ENCODE assay signal across 8 mouse cellular contexts in the genomic region with DNA sequence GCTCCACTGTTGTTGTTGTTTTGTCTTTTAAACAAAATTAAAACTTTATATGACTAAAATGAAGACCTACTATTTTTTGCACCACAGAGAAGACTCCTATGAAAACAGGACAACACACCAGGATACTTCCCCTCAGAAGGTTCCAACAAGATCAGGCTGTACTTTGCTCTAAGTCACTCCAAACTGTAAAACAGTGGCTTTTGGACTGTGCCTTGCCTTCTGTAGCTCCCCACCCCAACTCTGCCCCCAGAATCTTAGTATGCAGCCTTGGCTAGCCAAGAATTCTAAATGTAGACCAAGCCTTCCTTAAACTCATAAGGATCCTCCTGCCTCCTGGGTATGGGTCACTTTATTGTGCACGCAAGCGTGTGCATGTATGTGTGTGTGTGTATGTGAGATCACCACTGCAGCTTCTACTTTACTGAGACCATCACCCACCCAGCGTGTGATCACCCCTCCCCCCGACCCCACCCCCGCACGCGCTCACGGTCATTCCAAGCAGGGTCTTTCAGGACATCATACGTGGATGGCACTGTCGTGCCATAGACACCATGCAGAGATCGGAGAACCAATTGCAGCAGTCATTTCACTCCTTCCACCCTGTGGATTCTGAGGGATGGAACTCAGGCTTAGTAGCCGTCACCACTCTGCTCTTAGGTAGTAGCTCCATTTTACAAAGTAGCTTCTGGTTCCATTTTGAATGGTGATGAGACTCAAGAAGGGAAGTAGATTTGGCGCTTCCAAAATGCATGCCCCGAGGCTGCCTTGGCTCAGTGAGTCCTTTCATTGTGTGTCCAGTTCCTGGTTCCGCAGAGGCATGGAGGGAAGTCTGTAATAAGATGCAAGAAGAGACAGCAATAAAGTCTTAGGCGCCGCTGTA. TPM values are rescaled to one million over a fixed set of nuclear protein-coding genes. Genes with fewer than 3 reads are reported as not detected.
DNase-seq lines count a peak whose midpoint lies in the region; ATAC-seq and TF ChIP-seq lines count a peak whose summit lies in the region.

No protein-coding gene starts in this region.

- H3K36me3 ChIP-seq in kidney, embryonic 16.5 days (ENCODE audit: insufficient read depth, low read length), result no peaks in the 10 kb centered on the region
- no peaks in the 10 kb centered on the region for H3K36me3 ChIP-seq in heart, postnatal 0 days (replicated peaks; ENCODE audit: control insufficient read depth, insufficient read depth, low read length)
- no peaks in the 10 kb centered on the region for H3K36me3 ChIP-seq in macrophage (ENCODE audit: inconsistent target)

- peak overlapping the region; percentile 87 for H3K4me3 ChIP-seq in kidney, embryonic 16.5 days (ENCODE audit: low read length)
- H3K4me3 ChIP-seq in cortical plate, adult 2 months (ENCODE audit: insufficient read depth, low read length), result peak overlapping the region; percentile 98
- H3K4me3 ChIP-seq in heart, postnatal 0 days (ENCODE audit: low read depth, low read length), result peak overlapping the region; percentile 75
- peak overlapping the region; percentile 68 for H3K4me3 ChIP-seq in macrophage (ENCODE audit: inconsistent target)

- TF ChIP-seq EP300 in heart, postnatal 0 days (IDR thresholded peaks at IDR 0.05; ENCODE audit: low read depth), result no peak

- peaks cover 83% of the 10 kb centered on the region for H3K79me2 ChIP-seq in macrophage (ENCODE audit: inconsistent target)

- peak overlapping the region; percentile 93 for H3K4me2 ChIP-seq in kidney, embryonic 16.5 days (replicated peaks; ENCODE audit: low read depth, low read length)
- H3K4me2 ChIP-seq in heart, postnatal 0 days (ENCODE audit: low read depth, low read length), result peak overlapping the region; percentile 77

- no peak for TF ChIP-seq POLR2A in cortical plate, adult 2 months (IDR thresholded peaks at IDR 0.05; ENCODE audit: extremely low read depth, insufficient read depth, low read length)

- H3K27me3 ChIP-seq in kidney, embryonic 16.5 days (ENCODE audit: insufficient read depth, low read length), result no peaks in the 10 kb centered on the region
- H3K27me3 ChIP-seq in heart, postnatal 0 days (ENCODE audit: control insufficient read depth, insufficient read depth, low read length), result no peaks in the 10 kb centered on the region

- no peak for ATAC-seq in kidney, embryonic 16.5 days (ENCODE audit: low FRiP score, low TSS enrichment)
- ATAC-seq in heart, postnatal 0 days (ENCODE audit: insufficient read depth, low read depth), result no peak

- DNase-seq in kidney, adult 11 months, result no peak
- no peak for DNase-seq in heart, postnatal 0 days (ENCODE audit: low spot score)
- no peak for DNase-seq in urinary bladder, postnatal 14 days (ENCODE audit: low spot score)
- no peak for DNase-seq in adrenal gland, postnatal 4 days (ENCODE audit: low spot score in 2 of 2)
- DNase-seq in layer of hippocampus, postnatal 25 days (ENCODE audit: extremely low spot score in 1 of 2, low spot score in 1 of 2), result no peak

- H3K9ac ChIP-seq in kidney, embryonic 16.5 days (replicated peaks; ENCODE audit: low read length), result peak overlapping the region; percentile 97
- H3K9ac ChIP-seq in heart, postnatal 0 days (replicated peaks; ENCODE audit: low read depth, low read length), result peak overlapping the region; percentile 87

- H3K9me3 ChIP-seq in kidney, embryonic 16.5 days (ENCODE audit: low read length), result no peaks in the 10 kb centered on the region
- H3K9me3 ChIP-seq in heart, postnatal 0 days (replicated peaks; ENCODE audit: control insufficient read depth, low read length), result no peaks in the 10 kb centered on the region

- H3K27ac ChIP-seq in kidney, embryonic 16.5 days (ENCODE audit: low read length), result peak overlapping the region; percentile 85
- no peak overlapping the region for H3K27ac ChIP-seq in cortical plate, adult 2 months (ENCODE audit: insufficient read depth, low read length)
- H3K27ac ChIP-seq in heart, postnatal 0 days (ENCODE audit: low read depth), result peak overlapping the region; percentile 84
- H3K27ac ChIP-seq in macrophage, result peak overlapping the region; percentile 90

- no peak for TF ChIP-seq CTCF in cortical plate, adult 2 months (IDR thresholded peaks at IDR 0.05; ENCODE audit: extremely low read depth, insufficient read depth, low read length)
- TF ChIP-seq CTCF in heart, postnatal 0 days (IDR thresholded peaks at IDR 0.05; ENCODE audit: low read depth), result no peak

- peaks cover 42% of the 10 kb centered on the region for H3K4me1 ChIP-seq in kidney, embryonic 16.5 days (ENCODE audit: insufficient read depth, low read length)
- H3K4me1 ChIP-seq in cortical plate, adult 2 months (ENCODE audit: control insufficient read depth, insufficient read depth, low read length), result peaks cover 8% of the 10 kb centered on the region; the same call in 1 of the 2 replicates
- peaks cover 19% of the 10 kb centered on the region for H3K4me1 ChIP-seq in heart, postnatal 0 days (ENCODE audit: control insufficient read depth, insufficient read depth)

- WGBS in kidney, embryonic 16.5 days, result 6% methylated on average over 17 of the region's 17 CpGs
- 9% methylated on average over 17 of the region's 17 CpGs for WGBS in heart, postnatal 0 days
- 6% methylated on average over 16 of the region's 17 CpGs for WGBS in macrophage (ENCODE audit: missing documents)

RNA-seq across cellular contexts. Expression of a gene that starts 13.3 kb away (rescaled TPM):
- polyA plus RNA-seq in kidney, embryonic 16.5 days (2015; fragmentation: Nextera tagmentation; extraction: Ambion mirVana), result 9.8 and 11.9 TPM in 2 replicates
- polyA plus RNA-seq in cortical plate, adult 2 months (2012; rRNA removed), result 56.6 and 61.1 TPM in 2 replicates
- 69.2 and 90.6 TPM in 2 replicates for total RNA-seq in heart, postnatal 0 days (2014; rRNA removed; ENCODE audit: low replicate concordance)
- 39.4 and 39.6 TPM in 2 replicates for polyA plus RNA-seq in heart, postnatal 0 days (2015; fragmentation: Nextera tagmentation; extraction: Ambion mirVana)
- 100 to 1,000 TPM in 8 of 26 experiments, 10 to 100 TPM in 18; 41.6 to 398 (median 88.9) TPM for total RNA-seq in macrophage (2018; cell fraction: chromatin; rRNA removed)
- 10 to 100 TPM; 50.5 to 85.9 (median 70.2) TPM for total RNA-seq in macrophage (2018; cell fraction: cytosol; rRNA removed)
- 100 to 1,000 TPM in 8 of 26 experiments, 10 to 100 TPM in 18; 57.5 to 143 (median 87.9) TPM for total RNA-seq in macrophage (2018; cell fraction: nucleus; rRNA removed)
- polyA plus RNA-seq in macrophage (2018), result 34.3 to 55.7 TPM (median 49.2 TPM) in 3 replicates
- total RNA-seq in adrenal gland, postnatal 4 days (2021), result 100 to 1,000 TPM; 159 to 178 TPM
- 100 to 1,000 TPM; 108 to 113 TPM for total RNA-seq in layer of hippocampus, postnatal 25 days (2021)

RNA-seq across cellular contexts. Expression of a gene that starts 13.4 kb away (rescaled TPM):
- polyA plus RNA-seq in kidney, embryonic 16.5 days (2015; fragmentation: Nextera tagmentation; extraction: Ambion mirVana), result 298 and 338 TPM in 2 replicates
- 410 and 414 TPM in 2 replicates for polyA plus RNA-seq in cortical plate, adult 2 months (2012; rRNA removed)
- total RNA-seq in heart, postnatal 0 days (2014; rRNA removed; ENCODE audit: low replicate concordance), result 236 and 249 TPM in 2 replicates
- polyA plus RNA-seq in heart, postnatal 0 days (2015; fragmentation: Nextera tagmentation; extraction: Ambion mirVana), result 244 and 267 TPM in 2 replicates
- 1,000 to 10,000 TPM in 16 of 26 experiments, 100 to 1,000 TPM in 10; 388 to 4,292 (median 1,510) TPM for total RNA-seq in macrophage (2018; cell fraction: chromatin; rRNA removed)
- total RNA-seq in macrophage (2018; cell fraction: cytosol; rRNA removed), result 1,000 to 10,000 TPM in 13 of 26 experiments, 100 to 1,000 TPM in 13; 523 to 2,418 (median 986) TPM
- total RNA-seq in macrophage (2018; cell fraction: nucleus; rRNA removed), result 1,000 to 10,000 TPM in 17 of 26 experiments, 100 to 1,000 TPM in 9; 377 to 2,781 (median 1,417) TPM
- 491 to 809 TPM (median 572 TPM) in 3 replicates for polyA plus RNA-seq in macrophage (2018)
- total RNA-seq in adrenal gland, postnatal 4 days (2021), result 100 to 1,000 TPM; 502 to 551 TPM
- total RNA-seq in layer of hippocampus, postnatal 25 days (2021), result 100 to 1,000 TPM; 421 to 453 TPM

RNA-seq across cellular contexts. Expression of a gene that starts 14.4 kb away (rescaled TPM):
- 2.5 and 2.8 TPM in 2 replicates for polyA plus RNA-seq in kidney, embryonic 16.5 days (2015; fragmentation: Nextera tagmentation; extraction: Ambion mirVana)
- polyA plus RNA-seq in cortical plate, adult 2 months (2012; rRNA removed), result 22.5 and 24.2 TPM in 2 replicates
- total RNA-seq in heart, postnatal 0 days (2014; rRNA removed; ENCODE audit: low replicate concordance), result 5.1 TPM in 1 of 2 replicates, not detected in the other
- polyA plus RNA-seq in heart, postnatal 0 days (2015; fragmentation: Nextera tagmentation; extraction: Ambion mirVana), result 2.2 TPM in 2 replicates
- total RNA-seq in macrophage (2018; cell fraction: chromatin; rRNA removed), result 1 to 10 TPM in 16 of 26 experiments, not detected in 10; 1.1 to 9.0 (median 4.6) TPM
- 10 to 100 TPM in 12 of 26 experiments, 1 to 10 TPM in 13, under 1 TPM in 1; 0.96 to 18.9 (median 6.4) TPM for total RNA-seq in macrophage (2018; cell fraction: cytosol; rRNA removed)
- total RNA-seq in macrophage (2018; cell fraction: nucleus; rRNA removed), result 10 to 100 TPM in 10 of 26 experiments, 1 to 10 TPM in 12, not detected in 4; 1.2 to 17.6 (median 8.1) TPM
- 6.5 to 23.2 TPM (median 6.5 TPM) in 3 replicates for polyA plus RNA-seq in macrophage (2018)
- 1 to 10 TPM; 4.4 to 6.0 TPM for total RNA-seq in adrenal gland, postnatal 4 days (2021)
- 10 to 100 TPM in 1 of 2 experiments, 1 to 10 TPM in 1; 8.8 to 11.2 TPM for total RNA-seq in layer of hippocampus, postnatal 25 days (2021)

RNA-seq across cellular contexts. Expression of a gene that starts 49.8 kb away (rescaled TPM):
- 21.7 and 23.2 TPM in 2 replicates for polyA plus RNA-seq in kidney, embryonic 16.5 days (2015; fragmentation: Nextera tagmentation; extraction: Ambion mirVana)
- polyA plus RNA-seq in cortical plate, adult 2 months (2012; rRNA removed), result 23.7 and 24.9 TPM in 2 replicates
- total RNA-seq in heart, postnatal 0 days (2014; rRNA removed; ENCODE audit: low replicate concordance), result 6.3 and 18.6 TPM in 2 replicates
- polyA plus RNA-seq in heart, postnatal 0 days (2015; fragmentation: Nextera tagmentation; extraction: Ambion mirVana), result 7.7 and 7.9 TPM in 2 replicates
- total RNA-seq in macrophage (2018; cell fraction: chromatin; rRNA removed), result 1 to 10 TPM in 19 of 26 experiments, under 1 TPM in 2, not detected in 5; 0.81 to 8.4 (median 4.1) TPM
- 1 to 10 TPM in 23 of 26 experiments, under 1 TPM in 3; 0.38 to 3.5 (median 2.1) TPM for total RNA-seq in macrophage (2018; cell fraction: cytosol; rRNA removed)
- total RNA-seq in macrophage (2018; cell fraction: nucleus; rRNA removed), result 1 to 10 TPM in 20 of 26 experiments, under 1 TPM in 3, not detected in 3; 0.40 to 6.3 (median 1.7) TPM
- 2.3 to 4.9 TPM (median 2.4 TPM) in 3 replicates for polyA plus RNA-seq in macrophage (2018)
- 10 to 100 TPM; 24.8 to 26.2 TPM for total RNA-seq in adrenal gland, postnatal 4 days (2021)
- 10 to 100 TPM; 15.1 to 16.2 TPM for total RNA-seq in layer of hippocampus, postnatal 25 days (2021)
